Mouse (Mus musculus) ES-E14 (cell line): ENCODE data around the gene Gm28374.

Source experiments
- CHD2 ChIP-seq: IDR thresholded peaks from 2 replicates; pipeline ENCODE4 v1.6.1; 2014; ENCODE audit warnings: mild to moderate bottlenecking, low read depth, low read length, inconsistent platforms
- HCFC1 ChIP-seq: IDR thresholded peaks from 2 replicates; pipeline ENCODE4 v1.6.1; 2012; ENCODE audit warnings: low read length, inconsistent platforms, borderline replicate concordance; ENCODE audit not compliant: insufficient read depth
- MAFK ChIP-seq: IDR thresholded peaks from 2 replicates; pipeline ENCODE4 v1.6.1; 2014; ENCODE audit warnings: mild to moderate bottlenecking, low read depth, low read length, inconsistent platforms; ENCODE audit not compliant: insufficient read depth
- ZC3H11A ChIP-seq: IDR thresholded peaks from 2 replicates; pipeline ENCODE4 v1.6.1; 2012; ENCODE audit warnings: low read depth, mild to moderate bottlenecking, inconsistent platforms, low read length, borderline replicate concordance
- ZNF384 ChIP-seq: IDR thresholded peaks from 2 replicates; pipeline ENCODE4 v1.6.1; 2012; ENCODE audit warnings: low read depth, low read length, inconsistent platforms

DNA sequence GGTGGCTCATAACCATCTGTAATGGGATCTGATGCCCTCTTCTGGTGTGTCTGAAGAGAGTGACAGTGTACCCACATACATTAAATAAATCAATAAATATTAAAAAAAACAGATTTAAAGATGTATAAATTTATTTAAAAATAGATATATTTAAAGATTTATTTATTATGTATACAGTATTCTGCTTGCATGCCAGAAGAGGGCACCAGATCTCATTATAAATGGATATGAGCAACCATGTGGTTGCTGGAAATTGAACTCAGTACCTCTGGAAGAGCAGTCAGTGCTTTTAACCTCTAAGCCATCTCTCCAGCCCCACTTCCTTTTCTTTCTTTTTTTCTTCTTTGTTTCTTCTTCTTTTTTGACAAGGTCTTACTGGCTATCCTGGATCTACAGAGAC lies 42.1 kb downstream of the Gm28374 start:
- TF ChIP-seq CHD2 (no peak), ZC3H11A (no peak), ZNF384 (no peak), HCFC1 (no peak), MAFK (no peak)
